Mouse (Mus musculus): Measurements from ENCODE around the gene Ehf. TPM values are rescaled to one million over a fixed set of nuclear protein-coding genes. Genes with fewer than 3 reads are reported as not detected.

Gene Ehf
- polyA plus RNA-seq, 1 experiment: 0.01 TPM

GRCm38 (mm10) chr2:103312640-103313039 is 9.6 kb upstream of the Ehf start:
- TF ChIP-seq GATA1 (IDR thresholded peaks at IDR 0.05; ENCODE audit: low read length): no peak

GRCm38 (mm10) chr2:103310663-103311062 is 7.6 kb upstream of the Ehf start:
- no peak for TF ChIP-seq GATA1 (IDR thresholded peaks at IDR 0.05; ENCODE audit: low read length)

DNA sequence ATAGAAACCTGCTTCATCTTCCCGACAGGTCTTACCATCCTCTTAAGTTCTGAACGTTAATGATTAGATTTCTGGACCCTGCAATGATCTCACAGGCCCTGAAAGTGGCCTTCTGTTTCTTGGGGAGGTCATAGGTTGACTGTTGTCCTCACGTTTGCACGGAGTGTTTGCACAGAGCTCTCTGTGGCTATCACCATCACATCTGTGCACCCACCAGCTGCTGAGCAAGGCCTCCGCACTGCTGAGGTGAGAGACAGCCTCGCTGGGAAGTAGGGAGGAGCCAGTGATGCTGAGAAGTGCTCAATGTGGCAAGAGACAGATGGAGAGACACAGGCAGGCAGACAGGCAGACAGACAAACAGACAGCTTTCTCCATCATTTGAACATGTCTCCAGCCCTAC is 3.6 kb upstream of the Ehf start:
- no peak for TF ChIP-seq GATA1 (IDR thresholded peaks at IDR 0.05; ENCODE audit: low read length)

- TF ChIP-seq GATA1 (IDR thresholded peaks at IDR 0.05; ENCODE audit: low read length): no peak
Measured at GRCm38 (mm10) chr2:103302669-103303068, 409 bp downstream of the Ehf start.

DNA sequence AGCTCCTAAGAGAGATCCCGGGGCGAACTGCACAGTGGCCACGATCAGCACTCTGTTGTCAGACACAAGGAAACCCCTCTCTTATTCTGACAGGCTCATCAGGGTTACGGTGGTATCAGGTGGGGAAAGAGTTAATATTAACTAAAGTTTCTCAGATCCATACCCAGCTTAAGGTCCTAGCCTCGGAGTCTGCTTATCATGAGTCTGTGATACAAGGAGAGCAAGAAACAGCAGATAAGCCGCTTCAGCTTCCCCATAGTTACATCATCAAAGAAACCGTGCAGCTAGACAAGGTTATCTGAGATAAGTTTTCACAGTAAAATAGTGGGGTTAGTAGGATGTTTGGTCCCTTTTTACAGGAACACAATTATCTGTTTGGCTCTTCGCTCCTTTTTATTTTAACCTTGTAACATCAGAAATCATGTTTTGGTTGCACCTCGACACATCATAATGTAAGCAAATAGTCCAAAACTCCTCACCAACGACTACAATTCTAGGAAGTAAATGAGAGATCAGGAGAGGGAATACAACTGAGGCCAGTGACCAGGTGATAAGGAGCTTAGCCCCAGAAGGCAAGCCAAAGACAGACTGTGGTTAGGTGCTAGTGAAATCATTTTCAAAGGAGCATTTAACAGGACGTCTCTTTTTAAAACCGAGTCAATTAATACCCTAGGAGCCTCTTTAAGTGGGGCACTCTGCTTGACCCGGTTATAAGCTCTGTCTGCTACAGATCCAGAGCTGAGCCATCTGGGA is 4.2 kb downstream of the Ehf start:
- peak; percentile 87 for TF ChIP-seq GATA1 (IDR thresholded peaks at IDR 0.05; ENCODE audit: low read length)

GRCm38 (mm10) chr2:103294526-103294925 is 8.6 kb downstream of the Ehf start:
- TF ChIP-seq GATA1 (IDR thresholded peaks at IDR 0.05; ENCODE audit: low read length): no peak

DNA sequence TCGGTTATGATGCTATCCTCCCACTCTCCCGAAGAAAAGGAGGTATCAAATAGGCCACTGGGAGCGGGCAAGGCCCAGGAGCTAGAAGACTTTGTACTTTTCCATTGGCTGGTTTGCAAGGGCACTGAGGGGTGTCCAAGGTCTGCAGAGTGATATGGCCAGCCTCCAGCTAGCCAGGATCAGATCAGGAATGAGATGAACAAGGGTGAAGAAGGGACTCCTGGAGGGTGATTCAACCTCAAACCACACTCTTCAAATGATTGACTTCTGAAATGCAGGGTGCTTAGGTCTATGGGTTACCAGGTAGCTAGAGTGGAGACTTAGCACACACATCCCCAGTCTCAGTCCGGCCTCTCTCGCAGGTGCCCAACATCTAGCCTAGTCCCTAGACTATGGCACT is 9.3 kb downstream of the Ehf start:
- TF ChIP-seq GATA1 (IDR thresholded peaks at IDR 0.05; ENCODE audit: low read length): no peak

DNA sequence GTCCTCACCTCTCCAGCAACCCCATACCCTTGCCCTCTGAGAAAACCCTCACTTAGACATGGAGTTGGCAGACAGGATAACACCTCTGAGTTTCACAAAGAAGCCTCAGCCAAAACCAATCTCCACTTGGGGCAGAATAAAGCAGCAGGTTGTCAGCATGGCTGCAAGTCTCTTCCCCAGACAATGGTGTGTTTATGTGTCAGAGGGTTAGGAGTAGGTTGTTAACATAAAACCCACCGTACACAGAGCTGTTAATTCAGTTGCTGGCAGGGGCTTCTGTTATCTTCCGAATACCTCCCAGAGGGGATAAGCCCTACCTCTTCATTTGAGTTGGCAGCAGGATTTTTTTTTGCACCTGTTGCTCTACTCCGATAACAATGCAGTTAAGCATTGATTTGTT is 9.9 kb downstream of the Ehf start:
- no peak for TF ChIP-seq GATA1 (IDR thresholded peaks at IDR 0.05; ENCODE audit: low read length)

DNA sequence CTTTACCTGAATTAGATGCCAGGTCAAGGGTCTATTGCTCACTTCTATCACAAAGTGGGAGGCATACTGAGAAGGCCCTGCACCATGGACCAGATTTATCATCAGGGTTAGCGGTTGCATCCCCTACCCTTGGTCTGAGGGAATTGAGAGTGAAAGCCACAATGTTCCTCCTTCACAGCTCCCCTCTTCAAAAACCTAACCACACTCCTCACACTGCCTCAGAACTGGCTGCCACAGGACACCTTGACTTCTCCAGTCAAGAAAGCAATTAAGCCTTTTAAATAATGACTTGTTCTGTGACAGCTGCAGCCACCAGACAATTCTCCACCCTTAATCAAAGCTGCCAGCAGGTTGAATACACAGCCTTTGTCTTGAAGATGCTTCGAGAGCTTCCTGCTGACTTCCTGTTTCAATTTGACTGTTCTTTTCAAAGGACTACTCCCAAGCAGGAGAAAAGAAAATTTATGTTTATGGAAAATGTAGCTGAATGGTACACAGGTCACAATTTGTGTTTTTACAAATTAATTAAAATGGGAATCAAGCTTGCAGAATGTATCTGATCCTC is 12.3 kb downstream of the Ehf start:
- TF ChIP-seq GATA1 (IDR thresholded peaks at IDR 0.05; ENCODE audit: low read length): no peak

DNA sequence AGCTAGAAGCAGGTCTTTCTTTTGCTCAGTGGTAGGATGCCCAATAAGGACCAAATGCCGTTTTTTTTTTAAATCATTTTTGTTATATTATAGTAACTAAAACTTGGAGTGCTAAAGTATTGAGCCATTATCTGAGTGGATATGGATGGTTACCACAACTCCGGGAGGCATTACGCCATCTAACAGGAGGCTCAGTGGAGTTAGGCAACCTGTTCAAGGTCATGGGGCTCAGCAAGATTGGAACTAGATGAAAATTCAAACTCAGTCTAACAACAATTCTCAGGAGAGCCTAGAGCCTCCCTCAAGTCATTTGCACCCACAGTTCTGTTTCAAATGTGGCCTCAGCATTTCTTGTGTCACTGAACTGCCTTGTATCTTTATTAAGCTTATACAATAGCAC is 12.9 kb downstream of the Ehf start:
- no peak for TF ChIP-seq GATA1 (IDR thresholded peaks at IDR 0.05; ENCODE audit: low read length)

GRCm38 (mm10) chr2:103289407-103289950 is 13.6 kb downstream of the Ehf start:
- no peak for TF ChIP-seq GATA1 (IDR thresholded peaks at IDR 0.05; ENCODE audit: low read length)

DNA sequence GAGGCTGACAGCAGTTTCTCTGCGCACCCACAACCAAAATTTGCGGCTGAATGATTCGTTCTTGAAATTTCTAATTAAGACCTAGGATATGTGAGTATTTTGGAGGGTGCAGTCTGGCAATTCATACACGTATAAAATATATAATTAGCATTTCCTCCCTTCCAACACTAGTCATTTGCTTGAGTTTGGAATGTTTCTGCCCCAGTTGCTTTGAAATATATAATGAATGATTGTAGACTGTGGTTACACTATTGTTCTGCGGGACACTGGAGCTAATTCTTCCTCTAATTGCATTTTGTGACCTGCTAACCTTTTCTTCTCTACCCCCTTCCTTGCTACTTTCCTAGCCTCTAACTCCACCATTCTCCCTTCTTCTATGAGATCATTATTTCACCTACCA is 15.4 kb downstream of the Ehf start:
- TF ChIP-seq GATA1 (IDR thresholded peaks at IDR 0.05; ENCODE audit: low read length): no peak

DNA sequence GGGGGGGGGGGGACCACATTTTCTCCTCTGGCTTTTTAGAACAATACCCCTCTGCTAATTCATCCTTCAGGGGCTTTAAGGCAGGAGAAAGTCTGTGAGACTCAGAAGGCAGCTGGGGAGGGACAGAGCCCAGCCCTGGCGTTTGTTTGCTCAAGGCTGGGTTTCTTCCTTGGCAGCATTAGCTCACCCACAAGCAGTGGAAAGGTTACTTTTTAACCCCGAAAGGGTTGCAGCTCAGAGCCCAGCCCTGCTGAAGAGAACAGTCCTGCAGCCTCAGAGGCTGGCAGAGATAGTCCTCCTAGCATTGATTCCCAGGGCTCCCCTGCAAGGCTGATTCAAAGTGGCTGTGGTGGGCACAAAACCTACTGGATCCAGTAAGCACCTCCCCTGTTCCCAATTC is 17.5 kb downstream of the Ehf start:
- TF ChIP-seq GATA1 (IDR thresholded peaks at IDR 0.05; ENCODE audit: low read length): no peak

- no peak for TF ChIP-seq GATA1 (IDR thresholded peaks at IDR 0.05; ENCODE audit: low read length)
Measured at GRCm38 (mm10) chr2:103283730-103284129, 19.3 kb downstream of the Ehf start.

DNA sequence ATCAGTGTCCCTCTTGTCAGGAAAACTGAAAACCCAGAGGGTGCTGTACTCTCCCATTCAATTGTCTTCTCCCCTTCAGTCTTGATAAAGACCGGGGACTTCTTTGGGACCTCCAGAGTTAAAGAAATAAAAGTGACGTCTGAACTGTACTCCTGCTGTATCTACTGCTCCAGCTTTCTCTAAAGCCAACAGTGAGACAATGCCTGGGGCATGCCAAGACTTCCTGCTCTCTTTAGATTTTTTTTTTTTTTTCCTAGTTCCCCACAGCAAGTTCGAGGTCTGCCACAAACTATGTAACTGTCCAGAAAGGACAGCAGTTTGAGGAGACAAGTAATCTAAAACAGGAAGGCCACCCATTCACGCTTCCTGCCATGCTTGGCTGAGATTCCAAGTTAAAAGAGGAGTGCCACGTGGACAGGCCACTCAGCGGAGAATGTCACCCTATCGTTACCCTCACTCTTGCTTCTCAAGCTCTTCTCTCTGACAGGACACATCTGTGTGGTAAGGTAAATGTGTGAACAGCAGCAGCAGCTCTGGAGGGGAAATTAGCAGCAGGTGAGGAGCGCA is 20.8 kb downstream of the Ehf start:
- no peak for TF ChIP-seq GATA1 (IDR thresholded peaks at IDR 0.05; ENCODE audit: low read length)

GRCm38 (mm10) chr2:103279927-103280326 is 23.2 kb downstream of the Ehf start:
- TF ChIP-seq GATA1 (IDR thresholded peaks at IDR 0.05; ENCODE audit: low read length): no peak

- TF ChIP-seq GATA1 (IDR thresholded peaks at IDR 0.05; ENCODE audit: low read length): no peak
Measured at GRCm38 (mm10) chr2:103278476-103278875, 24.6 kb downstream of the Ehf start.
